Mouse (Mus musculus) brain, embryonic 14.5 days (tissue): ENCODE data around the gene Gli2.

Source experiments
- CTCF ChIP-seq: fragments of 200-500 bp; IDR thresholded peaks from 2 replicates; pipeline ENCODE4 v1.5.1; 2012; ENCODE audit warnings: inconsistent platforms, mild to moderate bottlenecking, moderate library complexity, borderline replicate concordance; ENCODE audit not compliant: insufficient read depth, insufficient read length; ENCODE audit errors: extremely low read depth
- POLR2A ChIP-seq: fragments of 200-500 bp; IDR thresholded peaks from 2 replicates; pipeline ENCODE4 v1.6.1; 2012; ENCODE audit warnings: mild to moderate bottlenecking, inconsistent platforms, borderline replicate concordance; ENCODE audit not compliant: poor library complexity, insufficient read depth, insufficient read length, severe bottlenecking; ENCODE audit errors: extremely low read depth

DNA sequence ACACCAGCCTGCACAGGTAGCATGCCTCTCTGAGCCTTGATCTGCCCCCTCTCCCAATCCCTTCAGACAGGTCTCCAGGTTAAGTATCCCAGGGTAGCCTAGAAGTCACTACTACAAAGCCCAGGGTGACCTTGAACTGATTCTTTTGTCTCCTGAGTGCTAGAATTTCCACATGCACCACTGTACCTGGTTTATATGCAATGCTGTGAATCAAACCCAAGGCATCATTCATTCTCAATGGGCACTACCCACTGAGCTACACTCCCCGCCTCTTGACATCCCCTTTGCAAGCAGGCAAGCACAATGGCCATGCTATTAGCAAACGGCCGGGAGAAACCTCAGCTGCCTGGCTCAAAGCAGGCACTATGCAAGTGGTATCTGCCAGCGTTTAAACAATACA is 106.2 kb downstream of the Gli2 start:
- TF ChIP-seq POLR2A (no peak), CTCF (no peak)
